Mouse (Mus musculus) heart, embryonic 15.5 days (tissue): ENCODE results near the gene Cdk14. TPM values are rescaled to one million over a fixed set of nuclear protein-coding genes. Genes with fewer than 3 reads are reported as not detected.

Experiments used
- ATAC-seq: fragments of 200-750 bp; cut with Nextera tagmentation; replicated peaks from 2 replicates; pipeline ENCODE4 v1.8.0; 2017; ENCODE audit warnings: low read depth, moderate TSS enrichment; ENCODE audit not compliant: insufficient number of reproducible peaks, insufficient read depth, low FRiP score
- H3K27ac ChIP-seq: fragments of 300-500 bp; sonication (generic); 2 replicates; pipeline ENCODE4 v1.5.1; 2015; ENCODE audit warnings: mild to moderate bottlenecking, inconsistent platforms
- H3K27me3 ChIP-seq: fragments of 300-500 bp; sonication (generic); 2 replicates; pipeline ENCODE4 v1.6.1; 2015; ENCODE audit warnings: inconsistent platforms
- H3K36me3 ChIP-seq: fragments of 300-500 bp; sonication (generic); 2 replicates; pipeline ENCODE4 v1.6.1; 2015; ENCODE audit warnings: mild to moderate bottlenecking, inconsistent platforms
- H3K4me1 ChIP-seq: fragments of 300-500 bp; sonication (generic); replicated peaks from 2 replicates; pipeline ENCODE4 v1.6.1; 2015; ENCODE audit warnings: inconsistent platforms
- H3K4me2 ChIP-seq: fragments of 300-500 bp; sonication (generic); 2 replicates; pipeline ENCODE4 v1.6.1; 2015; ENCODE audit warnings: inconsistent platforms, mild to moderate bottlenecking, moderate library complexity
- H3K4me3 ChIP-seq: fragments of 300-500 bp; sonication (generic); 2 replicates; pipeline ENCODE4 v1.5.1; 2015; ENCODE audit warnings: mild to moderate bottlenecking, inconsistent platforms
- H3K9ac ChIP-seq: fragments of 300-500 bp; sonication (generic); 2 replicates; pipeline ENCODE4 v1.6.1; 2015; ENCODE audit warnings: mild to moderate bottlenecking, inconsistent platforms
- H3K9me3 ChIP-seq: fragments of 300-500 bp; sonication (generic); replicated peaks from 2 replicates; pipeline ENCODE4 v1.6.1; 2016; ENCODE audit warnings: inconsistent platforms
- WGBS: fragments of 180-500 bp; shearing (Covaris S2); methylation state at CpG from one replicate; pipeline ENCODE4 v1.1.7; 2015; ENCODE audit warnings: mixed read lengths; 5-methylcytosine and 5-hydroxymethylcytosine counted together
- polyA plus RNA-seq: library from polyadenylated mRNA; unstranded; fragments of >200 nt; fragmentation: Nextera tagmentation; extraction: Ambion mirVana; gene quantifications from 2 replicates; pipeline ENCODE4 v1.2.1, GENCODE M21; 2015

Gene Cdk14
- polyA plus RNA-seq, 1 experiment from 2014 or later: 12.0 TPM

DNA sequence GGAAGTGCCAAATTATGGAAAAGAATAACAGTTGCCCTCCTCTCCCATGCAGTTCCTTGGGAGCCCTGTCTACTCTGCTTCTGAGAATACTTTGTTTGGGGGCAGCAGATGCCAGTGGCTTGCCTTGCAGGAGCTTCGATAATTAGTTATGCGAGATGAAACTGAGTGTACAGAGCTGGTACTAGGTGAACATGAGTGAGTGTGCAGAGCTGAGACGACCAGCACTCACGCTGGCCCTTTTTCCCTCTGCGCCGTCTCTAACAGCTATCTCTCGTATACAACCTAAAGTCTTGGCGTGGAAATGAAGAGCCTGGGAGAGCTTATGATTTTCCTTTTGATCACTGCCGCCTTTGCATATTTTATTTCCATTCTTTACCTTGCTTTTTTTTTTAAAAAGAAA is 558.5 kb downstream of the Cdk14 start:
- Histone ChIP-seq H3K27ac (no peak overlapping the region), H3K27me3 (no peaks in the 10 kb centered on the region), H3K9ac (no peak overlapping the region), H3K9me3 (no peaks in the 10 kb centered on the region), H3K4me3 (no peak overlapping the region), H3K4me2 (no peak overlapping the region), H3K36me3 (no peaks in the 10 kb centered on the region), H3K4me1 (0 out of 2 replicates have a peak, but pooled peaks cover 4% of the 10 kb centered on the region)
- no peak for ATAC-seq
- WGBS: 85% methylated on average over 9 of the region's 9 CpGs

DNA sequence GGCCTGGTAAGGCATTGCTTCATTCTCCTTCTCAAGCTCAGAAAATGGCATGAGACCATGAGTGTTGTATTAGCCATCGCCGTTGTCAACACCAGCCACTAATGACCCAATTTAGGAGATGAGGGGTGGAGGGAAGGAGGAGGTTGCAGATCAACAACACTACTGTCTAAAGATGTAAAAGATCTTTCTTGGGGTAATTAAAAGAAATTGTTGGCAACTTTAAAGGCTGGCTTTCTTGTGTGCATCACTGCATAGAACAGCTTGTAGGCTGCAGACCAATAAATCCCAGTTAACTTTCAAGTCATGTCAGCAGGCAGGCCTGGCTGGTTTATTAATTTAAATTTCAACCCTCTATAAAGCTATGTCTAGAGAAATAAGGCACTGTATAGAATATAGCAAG is 559.0 kb downstream of the Cdk14 start:
- Histone ChIP-seq H3K4me1 (0 out of 2 replicates have a peak, but pooled peaks cover 4% of the 10 kb centered on the region), H3K27me3 (no peaks in the 10 kb centered on the region), H3K27ac (no peak overlapping the region), H3K4me3 (no peak overlapping the region), H3K9me3 (no peaks in the 10 kb centered on the region), H3K9ac (no peak overlapping the region), H3K4me2 (no peak overlapping the region), H3K36me3 (no peaks in the 10 kb centered on the region)
- WGBS: 94% methylated on average over 2 of the region's 2 CpGs
- no peak for ATAC-seq

GRCm38 (mm10) chr5:4858032-4858641 is 562.0 kb downstream of the Cdk14 start:
- H3K9me3 ChIP-seq: no peaks in the 10 kb centered on the region
- 78% methylated on average over 5 of the region's 5 CpGs for WGBS
- H3K9ac ChIP-seq: no peak overlapping the region
- no peak overlapping the region for H3K4me2 ChIP-seq
- no peak overlapping the region for H3K27ac ChIP-seq
- no peak for ATAC-seq
- no peaks in the 10 kb centered on the region for H3K4me1 ChIP-seq
- H3K36me3 ChIP-seq: no peaks in the 10 kb centered on the region
- no peak overlapping the region for H3K4me3 ChIP-seq
- H3K27me3 ChIP-seq: no peaks in the 10 kb centered on the region

GRCm38 (mm10) chr5:4853503-4853902 is 566.6 kb downstream of the Cdk14 start:
- Histone ChIP-seq H3K27ac (no peak overlapping the region), H3K4me2 (no peak overlapping the region), H3K27me3 (no peaks in the 10 kb centered on the region), H3K4me3 (no peak overlapping the region), H3K9me3 (no peaks in the 10 kb centered on the region), H3K36me3 (no peaks in the 10 kb centered on the region), H3K4me1 (no peaks in the 10 kb centered on the region), H3K9ac (no peak overlapping the region)
- 83% methylated on average over 2 of the region's 2 CpGs for whole genome bisulfite sequencing
- no peak for ATAC-seq

GRCm38 (mm10) chr5:4852711-4853320 is 567.3 kb downstream of the Cdk14 start:
- Histone ChIP-seq H3K27ac (no peak overlapping the region), H3K9me3 (no peaks in the 10 kb centered on the region), H3K4me2 (no peak overlapping the region), H3K4me3 (no peak overlapping the region), H3K9ac (no peak overlapping the region), H3K27me3 (no peaks in the 10 kb centered on the region), H3K36me3 (no peaks in the 10 kb centered on the region), H3K4me1 (no peaks in the 10 kb centered on the region)
- 66% methylated on average over 6 of the region's 6 CpGs for WGBS
- ATAC-seq: no peak

GRCm38 (mm10) chr5:4851934-4852710 is 568.0 kb downstream of the Cdk14 start:
- Histone ChIP-seq H3K27me3 (no peaks in the 10 kb centered on the region), H3K4me3 (no peak overlapping the region), H3K4me2 (no peak overlapping the region), H3K9ac (no peak overlapping the region), H3K4me1 (no peaks in the 10 kb centered on the region), H3K9me3 (no peaks in the 10 kb centered on the region), H3K36me3 (no peaks in the 10 kb centered on the region), H3K27ac (no peak overlapping the region)
- ATAC-seq: no peak
- 83% methylated on average over 9 of the region's 9 CpGs for WGBS

GRCm38 (mm10) chr5:4851245-4851933 is 568.7 kb downstream of the Cdk14 start:
- no peak for ATAC-seq
- Histone ChIP-seq H3K4me2 (no peak overlapping the region), H3K36me3 (no peaks in the 10 kb centered on the region), H3K9ac (no peak overlapping the region), H3K27ac (no peak overlapping the region), H3K27me3 (no peaks in the 10 kb centered on the region), H3K4me1 (no peaks in the 10 kb centered on the region), H3K4me3 (no peak overlapping the region), H3K9me3 (no peaks in the 10 kb centered on the region)
- WGBS: 94% methylated on average over 4 of the region's 4 CpGs

DNA sequence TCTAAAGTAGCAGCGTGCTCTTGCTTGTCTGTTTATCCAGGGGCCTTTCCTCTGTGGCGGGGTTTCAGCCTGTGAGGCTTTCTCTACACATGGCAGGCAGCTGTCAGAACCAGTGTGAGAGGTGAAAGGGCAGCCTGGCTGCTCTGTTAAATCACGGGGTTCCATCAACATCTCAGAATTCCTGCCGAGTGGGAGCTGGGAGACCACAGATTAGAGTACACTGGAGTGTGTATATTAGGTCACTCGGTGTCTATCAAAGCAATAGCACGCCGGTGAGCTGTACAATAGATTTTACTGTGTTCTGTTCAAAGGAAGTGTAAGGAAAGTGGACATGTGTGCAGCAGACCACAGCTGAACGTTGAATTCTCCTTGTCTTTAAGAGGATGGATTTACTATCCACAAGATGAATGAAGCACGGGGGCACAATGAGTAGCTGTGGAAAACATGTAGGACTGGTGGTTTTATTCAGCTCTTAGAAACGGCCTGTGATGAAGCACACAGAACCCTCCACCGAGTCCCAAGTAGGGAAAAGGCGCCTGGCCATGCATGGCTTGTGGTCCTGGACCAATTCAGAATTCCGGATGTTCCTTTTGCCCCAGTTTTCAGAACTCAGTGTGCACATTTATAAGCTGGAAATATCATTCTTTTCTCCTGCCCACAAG is 585.2 kb downstream of the Cdk14 start:
- Histone ChIP-seq H3K36me3 (no peaks in the 10 kb centered on the region), H3K4me2 (no peak overlapping the region), H3K4me3 (no peak overlapping the region), H3K27me3 (no peaks in the 10 kb centered on the region), H3K9ac (no peak overlapping the region), H3K27ac (no peak overlapping the region), H3K9me3 (no peaks in the 10 kb centered on the region), H3K4me1 (peaks cover 15% of the 10 kb centered on the region)
- no peak for ATAC-seq
- 33% methylated on average over 13 of the region's 13 CpGs for WGBS

- Histone ChIP-seq H3K9ac (no peak overlapping the region), H3K36me3 (no peaks in the 10 kb centered on the region), H3K9me3 (no peaks in the 10 kb centered on the region), H3K27ac (no peak overlapping the region), H3K4me2 (no peak overlapping the region), H3K4me1 (peaks cover 15% of the 10 kb centered on the region), H3K4me3 (no peak overlapping the region), H3K27me3 (no peaks in the 10 kb centered on the region)
- 43% methylated on average over 11 of the region's 11 CpGs for WGBS
- no peak for ATAC-seq
Observed at GRCm38 (mm10) chr5:4833940-4834339, 586.2 kb downstream of the Cdk14 start.

GRCm38 (mm10) chr5:4826886-4827285 is 593.2 kb downstream of the Cdk14 start:
- no peaks in the 10 kb centered on the region for H3K36me3 ChIP-seq
- no peaks in the 10 kb centered on the region for H3K27me3 ChIP-seq
- no peak overlapping the region for H3K9ac ChIP-seq
- H3K4me1 ChIP-seq: no peaks in the 10 kb centered on the region
- H3K4me2 ChIP-seq: no peak overlapping the region
- WGBS: 72% methylated on average over 2 of the region's 2 CpGs
- no peak overlapping the region for H3K27ac ChIP-seq
- no peaks in the 10 kb centered on the region for H3K9me3 ChIP-seq
- H3K4me3 ChIP-seq: no peak overlapping the region
- ATAC-seq: no peak

- H3K9me3 ChIP-seq: no peaks in the 10 kb centered on the region
- H3K27me3 ChIP-seq: no peaks in the 10 kb centered on the region
- ATAC-seq: no peak
- no peak overlapping the region for H3K27ac ChIP-seq
- H3K4me3 ChIP-seq: no peak overlapping the region
- no peaks in the 10 kb centered on the region for H3K4me1 ChIP-seq
- 57% methylated on average over 7 of the region's 7 CpGs for WGBS
- no peaks in the 10 kb centered on the region for H3K36me3 ChIP-seq
- no peak overlapping the region for H3K4me2 ChIP-seq
- no peak overlapping the region for H3K9ac ChIP-seq
Observed at GRCm38 (mm10) chr5:4825951-4826350, 594.2 kb downstream of the Cdk14 start.
